Mouse (Mus musculus) left cerebral cortex, postnatal 36 days (tissue): ENCODE data around the gene Zfp651. TPM values are rescaled to one million over a fixed set of nuclear protein-coding genes. Genes with fewer than 3 reads are reported as not detected.

Experiments used
- DNase-seq, 2 experiments: peaks; one replicate each; pipeline ENCODE4 v3.0.0; 2021 to 2022; ENCODE audit warnings: low spot score in 2 of 2, mixed read lengths in 1 of 2
- intact Hi-C: fragments of 180-260 bp; cut with DNase I; formaldehyde crosslinking; loops from one replicate; pipeline ENCODE4 v1.15.1; 2025
- total RNA-seq, 2 experiments: library from RNA; stranded (reverse); gene quantifications; 2 replicates each; pipeline ENCODE4 v1.2.3; 2021

The Zfp651 gene
- total RNA-seq, 2 experiments from 2014 or later: 111 to 112 TPM

GRCm38 (mm10) chr9:121761091-121761665 lies 2.0 kb downstream of the Zfp651 start:
- peak in 1 of 2 experiments; percentile 32 for DNase-seq
- intact Hi-C loops: loop anchor here (5.0 kb wide), 1 partner anchor 66 kb away; no protein-coding TSS in a partner anchor

GRCm38 (mm10) chr9:121761787-121762186 lies 2.7 kb downstream of the Zfp651 start:
- intact Hi-C loops: loop anchor here (5.0 kb wide), 1 partner anchor 66 kb away; no protein-coding TSS in a partner anchor
- no peak for DNase-seq

- intact Hi-C loops: loop anchor here (5.0 kb wide), 1 partner anchor 65 kb away; no protein-coding TSS in a partner anchor
- DNase-seq: no peak
Measured at GRCm38 (mm10) chr9:121762248-121762647, 3.1 kb downstream of the Zfp651 start.

- DNase-seq: no peak
- intact Hi-C loops: loop anchor here (5.0 kb wide), 1 partner anchor 65 kb away; no protein-coding TSS in a partner anchor
Measured at GRCm38 (mm10) chr9:121762761-121763160, 3.6 kb downstream of the Zfp651 start.

GRCm38 (mm10) chr9:121763716-121764115 lies 4.6 kb downstream of the Zfp651 start:
- no peak for DNase-seq
- intact Hi-C loops: loop anchor here (5.0 kb wide), 1 partner anchor 64 kb away; no protein-coding TSS in a partner anchor

- intact Hi-C loops: no loop called here
- no peak for DNase-seq
Measured at GRCm38 (mm10) chr9:121765166-121765855, 6.2 kb downstream of the Zfp651 start.

GRCm38 (mm10) chr9:121772412-121772811 lies 13.3 kb downstream of the Zfp651 start:
- DNase-seq: no peak
- intact Hi-C loops: no loop called here

- DNase-seq: no peak
- intact Hi-C loops: no loop called here
Measured at GRCm38 (mm10) chr9:121775951-121776350, 16.8 kb downstream of the Zfp651 start.

GRCm38 (mm10) chr9:121776511-121776910 lies 17.4 kb downstream of the Zfp651 start:
- peak; percentile 61 to 70 for DNase-seq
- intact Hi-C loops: no loop called here

- intact Hi-C loops: no loop called here
Measured at GRCm38 (mm10) chr9:121777484-121778065, 18.4 kb downstream of the Zfp651 start, which contains the start of gene Klhl40. TSS of gene Klhl40 (plus strand) at chr9:121777607.

GRCm38 (mm10) chr9:121778066-121778624 lies 19.0 kb downstream of the Zfp651 start:
- peak; percentile 84 to 88 for DNase-seq
- intact Hi-C loops: no loop called here

More at GRCm38 (mm10) chr9:121777484-121778065, 18.4 kb downstream of the Zfp651 start, which contains the start of gene Klhl40:
- DNase-seq: peak; percentile 81 to 85

GRCm38 (mm10) chr9:121784801-121785200 lies 25.7 kb downstream of the Zfp651 start:
- DNase-seq: no peak
- intact Hi-C loops: no loop called here

- intact Hi-C loops: no loop called here
Measured at GRCm38 (mm10) chr9:121785261-121785660, 26.1 kb downstream of the Zfp651 start.

GRCm38 (mm10) chr9:121786359-121786758 lies 27.2 kb downstream of the Zfp651 start:
- intact Hi-C loops: no loop called here

More at GRCm38 (mm10) chr9:121785261-121785660, 26.1 kb downstream of the Zfp651 start:
- no peak for DNase-seq

GRCm38 (mm10) chr9:121791206-121791605 lies 32.1 kb downstream of the Zfp651 start:
- intact Hi-C loops: loop anchor here (5.0 kb wide), 1 partner anchor 41 kb away; no protein-coding TSS in a partner anchor
- DNase-seq: no peak

More at GRCm38 (mm10) chr9:121786359-121786758, 27.2 kb downstream of the Zfp651 start:
- no peak for DNase-seq

GRCm38 (mm10) chr9:121791757-121792521 lies 32.8 kb downstream of the Zfp651 start, which contains the start of gene Hhatl:
TSS of gene Hhatl (minus strand) at chr9:121792507.
- DNase-seq: no peak
- intact Hi-C loops: loop anchor here (5.0 kb wide), 1 partner anchor 40 kb away; no protein-coding TSS in a partner anchor

GRCm38 (mm10) chr9:121794972-121795539 lies 35.9 kb downstream of the Zfp651 start:
- intact Hi-C loops: loop anchor here (5.0 kb wide), 1 partner anchor 37 kb away; no protein-coding TSS in a partner anchor
- DNase-seq: no peak

GRCm38 (mm10) chr9:121797722-121798121 lies 38.6 kb downstream of the Zfp651 start:
- intact Hi-C loops: no loop called here

More at GRCm38 (mm10) chr9:121797722-121798121, 38.6 kb downstream of the Zfp651 start:
- DNase-seq: no peak
